Mouse (Mus musculus): Measurements from ENCODE around the gene Mblac2.

Mblac2 gene

DNA sequence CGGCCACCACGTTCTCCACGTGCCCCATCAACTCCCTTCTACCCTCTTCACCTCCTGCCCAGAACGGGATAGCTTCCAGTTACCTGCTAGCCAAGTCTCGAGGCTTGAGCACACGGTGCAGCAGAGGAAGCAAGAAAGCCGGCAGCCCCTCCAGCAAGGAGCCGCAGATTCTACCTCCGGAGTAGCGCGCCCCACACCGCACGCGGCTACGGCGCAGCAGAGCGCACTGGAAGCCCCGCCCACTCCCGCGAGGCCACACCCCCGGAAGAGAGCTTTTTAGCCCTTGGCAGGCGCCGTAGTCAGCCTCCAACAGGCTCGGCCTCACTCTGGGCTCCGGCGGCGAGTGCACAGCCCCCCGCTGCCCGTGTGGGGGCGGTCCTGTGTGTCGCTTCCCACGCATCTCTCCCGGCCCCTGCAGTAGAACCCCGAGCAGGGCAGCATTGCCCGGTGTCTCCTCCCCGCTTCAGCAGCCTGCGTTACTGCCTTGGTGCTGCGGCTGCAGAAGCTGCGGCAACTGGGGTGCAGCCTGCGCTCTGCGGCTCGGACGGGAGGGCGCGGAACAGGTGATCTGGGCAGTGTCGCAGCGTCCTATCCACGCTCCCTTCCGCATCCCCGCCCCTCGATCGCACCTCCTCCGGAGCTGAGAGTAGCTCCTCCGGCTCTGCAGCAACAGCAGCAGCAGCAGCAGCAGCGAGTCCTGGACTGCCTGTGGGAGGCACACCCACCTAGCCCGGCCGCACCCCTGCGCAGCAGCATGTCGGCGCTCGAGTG lies at the start of gene Mblac2, which contains the start of gene Polr3g:
Gene Mblac2, plus strand, starts transcription at position 567 of the 771 bp plus-strand sequence.
Gene Polr3g, minus strand, starts transcription at position 239 of the 771 bp plus-strand sequence.
- ChIA-PET POLR2A (interaction anchor here (0.6 to 4.8 kb wide), 58 partner anchors 8 to 828 kb away, joined by 3 to 53 read pairs (median 5); partner anchors contain the start of genes Arrdc3 (in 3 of the 4), Lysmd3 (in 2 of the 4), Adgrv1 (in 1 of the 4) and Cetn3 (in 1 of the 4)), CTCF (interaction anchor here in 3 of 4 experiments (0.5 to 1.4 kb wide), 6 partner anchors 14 to 836 kb away, joined by 3 to 6 read pairs (median 3); no protein-coding TSS in a partner anchor)

DNA sequence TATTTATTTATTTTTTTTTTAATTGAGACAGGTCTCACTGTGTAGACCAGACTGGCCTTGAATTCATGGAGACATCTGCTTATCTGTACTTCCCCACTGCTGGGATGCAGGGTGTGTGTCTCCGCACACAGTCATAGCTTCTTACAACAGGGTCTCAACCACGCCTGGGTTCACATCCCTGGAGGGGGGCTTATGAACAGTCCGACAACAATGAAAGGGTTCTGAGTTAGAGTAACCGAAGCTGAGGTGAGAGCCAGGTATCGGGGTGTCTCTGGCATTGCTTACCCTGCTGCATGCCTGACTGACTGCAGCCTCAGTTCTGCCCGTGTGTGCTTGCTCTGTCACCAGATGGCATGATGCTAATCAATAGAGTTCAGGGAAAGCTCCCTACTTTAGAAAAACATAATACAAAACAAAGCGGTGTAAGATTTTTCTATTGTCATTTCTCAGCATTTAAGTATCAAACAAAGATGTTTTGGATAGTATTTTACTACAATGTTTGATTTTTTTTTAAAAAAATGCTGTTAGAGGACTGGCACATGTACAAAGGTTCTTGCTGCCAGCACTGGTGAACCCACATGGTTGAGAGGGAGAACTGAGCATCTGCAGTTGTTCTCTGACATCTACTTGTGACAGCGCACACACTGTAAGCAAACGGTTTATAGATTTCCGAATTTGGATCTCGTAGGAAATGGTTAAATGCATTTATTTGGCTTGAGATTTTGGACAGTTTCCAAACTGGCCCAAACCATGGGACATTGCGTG lies 47.4 kb upstream of the Mblac2 start:
- CTCF ChIA-PET = interaction anchor here in 1 of 4 experiments (1.2 kb wide), 1 partner anchor 22 kb away, joined by 3 read pairs; no protein-coding TSS in a partner anchor
- POLR2A ChIA-PET = interaction anchor here in 2 of 4 experiments (0.7 to 2.4 kb wide), 10 partner anchors 8 to 71 kb away, joined by 3 to 10 read pairs (median 4); partner anchors contain the start of genes Mblac2 (in 2 of the 2) and Polr3g (in 2 of the 2)

DNA sequence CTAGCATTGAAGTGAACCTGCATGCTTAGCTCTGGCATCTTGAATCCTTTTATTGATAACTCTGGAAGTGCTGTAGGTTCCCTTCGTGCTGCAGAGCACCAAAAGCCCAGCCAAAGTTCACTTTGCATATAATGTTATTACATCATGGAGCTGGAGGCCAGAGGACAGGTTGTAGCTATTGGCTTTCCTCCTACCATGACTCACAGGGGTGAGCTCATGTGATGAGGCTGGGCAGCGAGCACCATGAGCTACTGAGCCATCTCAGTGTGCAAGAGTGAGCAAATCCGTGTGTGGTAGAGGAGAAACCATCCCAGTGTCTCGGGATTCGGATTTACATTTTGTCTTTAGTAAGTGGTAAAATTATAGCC lies 46.8 kb upstream of the Mblac2 start:
- POLR2A ChIA-PET = interaction anchor here in 2 of 4 experiments (0.8 to 2.4 kb wide), 8 partner anchors 8 to 46 kb away, joined by 3 to 10 read pairs (median 3); partner anchors contain the start of genes Mblac2 (in 1 of the 2) and Polr3g (in 1 of the 2)
- CTCF ChIA-PET = interaction anchor here in 1 of 4 experiments (1.2 kb wide), 1 partner anchor 23 kb away, joined by 3 read pairs; no protein-coding TSS in a partner anchor

DNA sequence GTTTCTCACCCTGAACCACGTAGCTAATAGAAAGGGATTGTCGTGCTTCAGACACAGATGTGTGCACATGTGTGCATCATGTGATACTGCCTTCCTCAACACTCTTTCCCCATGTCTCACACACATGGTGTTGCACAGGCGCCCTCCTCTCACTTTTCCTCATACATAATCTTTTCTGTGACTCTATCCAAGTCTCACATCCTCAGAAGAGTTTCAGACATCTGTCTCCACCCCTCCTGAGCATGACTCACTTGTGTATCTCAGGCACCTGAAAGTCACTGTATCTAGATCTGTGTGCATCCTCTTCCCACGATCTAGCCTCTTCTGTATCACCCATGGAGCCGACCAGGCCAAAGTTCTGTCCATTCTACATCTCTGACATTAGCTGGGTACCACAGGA lies 43.4 kb upstream of the Mblac2 start:
- ChIA-PET POLR2A (no interaction called here), CTCF (no interaction called here)

DNA sequence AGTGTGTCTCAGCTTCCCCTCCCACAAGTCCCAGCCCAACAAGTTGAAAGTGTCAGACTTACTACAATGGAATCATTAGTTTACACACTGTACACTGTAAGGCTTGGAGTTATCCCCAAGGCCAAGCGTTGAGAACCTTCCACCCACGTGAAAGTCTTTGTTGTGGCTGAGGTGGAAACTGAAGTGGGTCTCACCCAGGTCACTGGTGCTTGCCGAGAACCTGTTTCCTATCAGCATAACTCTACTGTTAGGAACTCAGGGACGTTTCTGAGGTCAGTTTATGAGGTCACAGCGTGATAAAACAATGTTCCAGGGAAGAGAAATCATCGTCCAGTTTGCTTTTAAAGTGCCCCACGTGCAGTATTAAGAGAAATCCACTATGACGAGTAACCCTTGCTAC lies 35.8 kb upstream of the Mblac2 start:
- POLR2A ChIA-PET = interaction anchor here in 2 of 4 experiments (1.1 to 1.9 kb wide), 4 partner anchors 9 to 19 kb away, joined by 3 to 5 read pairs (median 4); no protein-coding TSS in a partner anchor
- CTCF ChIA-PET = interaction anchor here in 1 of 4 experiments (0.9 kb wide), 1 partner anchor 34 kb away, joined by 3 read pairs; no protein-coding TSS in a partner anchor

DNA sequence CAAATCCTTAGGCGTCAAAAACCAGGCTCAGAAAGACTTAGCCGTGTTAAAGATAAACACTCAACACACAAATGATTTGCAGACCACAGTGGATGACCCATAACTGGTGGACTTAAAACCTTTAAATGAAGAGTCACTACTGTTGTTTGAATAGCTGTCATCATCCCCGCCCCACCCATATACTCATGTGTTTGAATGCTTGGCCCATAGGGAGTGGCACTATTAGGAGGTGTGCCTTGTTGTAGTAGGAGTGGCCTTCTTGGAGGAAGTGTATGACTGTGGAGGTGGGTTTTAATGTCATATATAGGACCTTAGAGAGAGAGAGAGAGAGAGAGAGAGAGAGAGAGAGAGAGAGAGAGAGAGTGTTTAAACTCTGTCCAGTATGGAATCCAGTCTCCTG lies 28.0 kb upstream of the Mblac2 start:
- ChIA-PET POLR2A (interaction anchor here in 3 of 4 experiments (0.6 to 2.0 kb wide), 6 partner anchors 16 to 28 kb away, joined by 3 to 9 read pairs (median 4); partner anchors contain the start of genes Mblac2 (in 2 of the 3), Polr3g (in 2 of the 3) and Lysmd3 (in 1 of the 3)), CTCF (no interaction called here)

DNA sequence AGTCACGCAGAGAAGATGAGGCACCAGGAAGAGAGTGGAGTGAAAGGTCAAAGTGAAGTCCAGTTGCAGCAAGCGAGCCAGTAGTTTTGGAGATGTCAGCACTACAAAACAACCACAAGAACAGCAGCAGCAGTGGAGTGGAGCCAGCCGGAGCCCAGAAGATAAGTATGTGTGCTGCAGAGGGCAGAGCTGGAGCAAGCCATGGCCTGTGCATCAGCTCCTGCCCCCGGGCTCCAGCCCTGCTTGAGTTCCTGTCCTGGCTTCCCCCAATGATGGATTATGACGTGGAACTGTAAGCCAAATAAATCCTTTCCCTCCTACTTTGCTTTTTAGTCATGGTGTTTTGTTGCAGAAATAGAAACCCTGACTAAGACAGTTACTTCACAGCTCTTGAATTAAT lies 26.9 kb upstream of the Mblac2 start:
- ChIA-PET POLR2A (interaction anchor here in 1 of 4 experiments (1.3 to 3.0 kb wide), 2 partner anchors 20 to 26 kb away, joined by 3 to 12 read pairs; partner anchors contain the start of genes Mblac2 and Polr3g), CTCF (no interaction called here)

DNA sequence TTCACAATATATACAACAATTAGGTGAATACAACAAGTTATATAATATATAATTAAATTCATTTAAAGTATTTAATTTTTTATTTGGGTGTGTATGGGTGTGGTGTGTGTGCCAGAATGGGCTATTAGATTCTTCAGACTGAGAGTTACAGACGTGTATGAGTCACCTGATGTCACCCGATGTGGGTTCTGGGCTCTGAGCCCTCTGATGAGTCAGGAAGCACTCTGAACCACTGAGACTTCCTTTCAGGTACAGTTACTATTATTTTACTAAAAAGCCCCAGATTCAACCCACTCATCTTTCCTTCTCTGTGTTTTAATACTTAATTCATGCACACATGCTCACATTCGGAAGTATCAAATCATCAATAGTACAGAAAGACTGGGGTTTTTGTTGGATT lies 26.3 kb upstream of the Mblac2 start:
- CTCF ChIA-PET = no interaction called here
- POLR2A ChIA-PET = interaction anchor here in 1 of 4 experiments (1.3 to 3.0 kb wide), 2 partner anchors 21 to 26 kb away, joined by 3 to 12 read pairs; partner anchors contain the start of genes Mblac2 and Polr3g

DNA sequence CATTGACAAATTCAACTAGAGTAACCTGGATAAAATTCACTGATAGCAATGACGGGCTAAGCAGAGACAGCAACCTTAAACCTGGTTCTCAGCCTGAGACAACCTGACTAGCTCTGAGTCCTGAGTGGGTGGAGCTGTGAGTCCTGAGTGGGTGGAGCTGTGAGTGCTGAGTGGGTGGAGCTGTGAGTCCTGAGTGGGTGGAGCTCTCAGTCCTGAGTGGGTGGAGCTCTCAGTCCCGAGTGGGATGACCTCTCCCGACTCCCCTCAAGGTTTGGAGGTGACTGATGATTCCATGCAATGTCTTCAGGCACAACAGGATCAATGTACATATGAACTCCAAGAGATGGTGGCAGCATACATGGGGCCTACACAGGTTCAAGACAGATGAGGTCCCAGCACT lies 21.6 kb upstream of the Mblac2 start:
- POLR2A ChIA-PET = interaction anchor here in 3 of 4 experiments (0.8 to 5.5 kb wide), 10 partner anchors 8 to 803 kb away, joined by 3 to 53 read pairs (median 4); partner anchors contain the start of genes Mblac2 (in 3 of the 3), Polr3g (in 3 of the 3) and Lysmd3 (in 2 of the 3)

DNA sequence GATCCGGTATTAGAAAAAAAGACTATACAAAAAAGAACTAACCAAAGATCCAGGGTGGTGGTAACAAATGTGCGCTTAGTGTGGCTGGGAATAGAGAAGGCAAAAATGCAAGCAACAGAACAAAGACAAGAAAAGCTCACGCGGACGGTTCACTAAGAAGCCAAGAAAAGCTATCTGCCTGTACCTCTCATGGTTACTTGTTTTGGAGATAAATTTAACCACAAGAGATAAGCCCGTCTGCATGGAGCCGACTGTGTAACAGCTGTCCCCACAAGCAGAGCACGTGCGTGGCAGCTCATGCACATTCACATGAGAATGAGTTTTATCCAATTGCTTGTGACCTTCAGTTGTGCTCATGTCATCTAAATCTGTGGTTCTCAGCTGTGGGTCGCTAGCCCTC lies 20.7 kb upstream of the Mblac2 start:
- ChIA-PET POLR2A (interaction anchor here in 3 of 4 experiments (0.7 to 5.5 kb wide), 10 partner anchors 9 to 804 kb away, joined by 3 to 53 read pairs (median 6); partner anchors contain the start of genes Mblac2 (in 3 of the 3), Polr3g (in 3 of the 3) and Lysmd3 (in 2 of the 3)), CTCF (no interaction called here)

More for the DNA sequence above, 21.6 kb upstream of the Mblac2 start:
- CTCF ChIA-PET = interaction anchor here in 2 of 4 experiments (0.6 to 1.4 kb wide), 2 partner anchors 62 to 262 kb away, joined by 3 to 4 read pairs; no protein-coding TSS in a partner anchor

DNA sequence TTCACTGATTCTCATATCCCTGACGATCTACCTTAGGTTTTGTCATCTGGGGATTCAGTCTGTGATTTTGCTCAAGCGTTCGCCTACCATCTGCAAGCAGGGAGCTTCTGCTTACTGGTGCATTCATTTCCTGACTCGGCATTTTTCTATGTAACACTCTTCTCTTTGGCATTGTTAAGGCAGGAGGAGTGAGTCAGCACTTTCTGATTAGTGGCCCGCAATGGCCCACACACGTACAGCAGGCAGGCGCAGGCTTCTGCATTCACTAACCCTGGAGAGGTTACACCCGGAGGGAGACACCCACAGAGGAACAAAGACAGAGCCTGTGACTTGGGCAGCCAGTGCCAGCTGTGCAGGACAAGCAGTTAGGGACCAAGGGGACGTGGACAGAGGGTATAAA lies 19.5 kb upstream of the Mblac2 start:
- CTCF ChIA-PET = no interaction called here
- POLR2A ChIA-PET = interaction anchor here in 2 of 4 experiments (1.8 to 5.5 kb wide), 4 partner anchors 15 to 20 kb away, joined by 7 to 53 read pairs (median 23); partner anchors contain the start of genes Mblac2 (in 2 of the 2) and Polr3g (in 2 of the 2)

DNA sequence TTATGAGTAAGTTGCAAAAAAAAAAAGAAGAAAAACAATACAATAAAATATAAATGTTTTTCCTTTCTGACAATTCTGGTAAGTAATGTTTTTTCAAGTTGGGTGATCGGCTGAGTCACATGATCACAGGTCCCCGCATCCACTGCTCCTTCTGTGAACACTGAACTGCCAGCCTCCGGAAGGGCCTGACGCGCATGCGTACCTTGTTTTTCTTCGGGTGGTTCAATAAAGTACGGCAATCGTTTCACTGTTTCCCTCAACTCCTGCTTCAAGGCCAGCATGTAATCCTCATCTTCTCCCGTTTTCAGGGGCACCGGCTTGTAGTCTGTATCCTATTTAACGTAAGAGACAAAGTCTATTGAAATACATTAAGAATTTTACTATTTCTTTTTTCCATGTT lies 16.7 kb upstream of the Mblac2 start:
- ChIA-PET CTCF (interaction anchor here in 1 of 4 experiments (0.6 kb wide), 1 partner anchor 11 kb away, joined by 7 read pairs; no protein-coding TSS in a partner anchor), POLR2A (interaction anchor here in 2 of 4 experiments (0.7 to 1.0 kb wide), 3 partner anchors 9 to 16 kb away, joined by 3 to 4 read pairs (median 3); partner anchors contain the start of genes Mblac2 (in 1 of the 2) and Polr3g (in 1 of the 2))

DNA sequence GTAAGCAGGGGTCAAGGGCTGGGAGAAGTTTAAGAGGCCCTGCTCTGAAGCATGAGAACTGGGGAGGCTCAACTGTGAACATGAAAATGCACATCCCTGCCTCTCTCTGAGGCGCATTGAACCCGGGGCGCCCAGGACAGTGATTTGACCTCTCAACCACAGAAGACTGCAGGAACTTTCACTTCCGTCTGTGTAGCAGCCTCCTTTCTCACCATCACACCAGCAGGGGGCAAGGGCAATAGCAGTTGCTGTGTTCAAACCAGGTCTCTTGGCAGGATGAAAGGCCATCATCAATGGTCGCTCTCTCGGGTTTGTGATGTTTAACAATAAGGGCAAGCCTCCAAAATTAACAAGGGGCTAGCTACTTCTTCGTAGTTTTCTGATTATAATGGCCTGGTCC lies 8.0 kb upstream of the Mblac2 start:
- CTCF ChIA-PET = interaction anchor here in 1 of 4 experiments (0.6 to 0.9 kb wide), 2 partner anchors 61 to 81 kb away, joined by 3 to 4 read pairs; no protein-coding TSS in a partner anchor
- POLR2A ChIA-PET = interaction anchor here in 2 of 4 experiments (0.7 to 1.7 kb wide), 3 partner anchors 8 to 13 kb away, joined by 3 to 5 read pairs (median 4); no protein-coding TSS in a partner anchor

DNA sequence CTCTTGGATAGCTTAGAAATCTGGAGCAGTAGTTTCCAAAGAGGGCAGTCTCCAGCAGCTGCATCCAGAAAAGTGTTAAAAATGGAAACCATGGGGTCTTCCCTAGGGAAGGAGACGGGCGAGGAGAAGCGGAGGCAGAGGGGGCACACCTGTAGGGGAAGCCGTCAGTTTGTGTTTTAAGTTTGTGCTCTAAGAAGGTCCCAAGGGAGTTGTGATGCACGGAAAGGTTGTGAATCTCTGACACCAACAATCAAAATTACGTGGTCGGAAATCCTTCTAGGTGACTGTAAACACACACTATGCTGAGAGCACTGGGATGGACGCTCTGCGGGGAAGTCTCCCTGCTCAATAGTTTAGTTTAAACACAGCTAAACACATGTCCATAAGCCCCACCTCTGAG lies 7.5 kb upstream of the Mblac2 start:
- CTCF ChIA-PET = interaction anchor here in 2 of 4 experiments (0.6 to 0.9 kb wide), 3 partner anchors 56 to 81 kb away, joined by 3 to 4 read pairs (median 3); no protein-coding TSS in a partner anchor
- POLR2A ChIA-PET = interaction anchor here in 2 of 4 experiments (0.7 to 1.7 kb wide), 3 partner anchors 9 to 13 kb away, joined by 3 to 5 read pairs (median 4); no protein-coding TSS in a partner anchor

DNA sequence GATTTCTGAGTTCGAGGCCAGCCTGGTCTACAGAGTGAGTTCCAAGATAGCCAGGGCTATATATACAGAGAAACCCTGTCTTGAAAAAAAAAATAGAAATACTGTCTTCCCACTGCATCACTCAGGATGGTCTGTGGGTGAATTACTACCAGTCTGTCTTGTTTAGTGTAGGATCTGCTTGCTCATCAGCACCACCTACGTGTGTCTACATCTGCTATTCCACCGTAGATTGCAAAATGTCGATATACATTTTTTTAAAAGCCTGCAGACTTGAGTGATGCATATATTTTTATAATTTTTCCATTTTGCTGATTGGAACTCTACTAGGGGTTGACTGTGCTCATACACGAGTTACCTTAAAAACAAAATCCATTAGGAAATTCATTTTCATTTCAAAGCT lies 4.8 kb upstream of the Mblac2 start:
- ChIA-PET POLR2A (interaction anchor here in 2 of 4 experiments (0.6 to 1.5 kb wide), 2 partner anchors 22 to 765 kb away, joined by 4 to 5 read pairs; no protein-coding TSS in a partner anchor), CTCF (no interaction called here)

DNA sequence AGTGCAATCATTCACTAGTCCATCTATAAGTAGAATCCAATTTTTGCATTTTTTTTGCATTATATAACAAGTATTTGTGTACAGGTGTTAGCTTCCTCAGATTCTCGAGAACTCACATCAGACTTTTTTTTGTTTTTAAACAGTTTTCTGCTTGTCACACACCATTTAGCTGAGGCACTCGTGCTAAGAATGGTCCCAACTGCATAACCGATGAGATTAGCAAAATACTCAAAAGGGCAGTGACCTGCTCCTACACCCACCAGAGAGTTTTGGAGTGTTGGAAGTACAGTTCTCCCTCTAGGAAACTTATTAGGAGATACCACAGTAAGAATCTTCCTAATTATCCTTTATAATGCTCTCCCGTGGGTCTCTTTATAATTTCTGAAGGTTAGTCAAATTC lies 1.3 kb upstream of the Mblac2 start:
- POLR2A ChIA-PET = interaction anchor here (0.6 to 4.8 kb wide), 24 partner anchors 9 to 827 kb away, joined by 3 to 53 read pairs (median 10); partner anchors contain the start of genes Arrdc3 (in 2 of the 4) and Lysmd3 (in 2 of the 4)
- CTCF ChIA-PET = interaction anchor here in 2 of 4 experiments (0.7 to 1.4 kb wide), 2 partner anchors 21 to 31 kb away, joined by 3 to 7 read pairs; no protein-coding TSS in a partner anchor

DNA sequence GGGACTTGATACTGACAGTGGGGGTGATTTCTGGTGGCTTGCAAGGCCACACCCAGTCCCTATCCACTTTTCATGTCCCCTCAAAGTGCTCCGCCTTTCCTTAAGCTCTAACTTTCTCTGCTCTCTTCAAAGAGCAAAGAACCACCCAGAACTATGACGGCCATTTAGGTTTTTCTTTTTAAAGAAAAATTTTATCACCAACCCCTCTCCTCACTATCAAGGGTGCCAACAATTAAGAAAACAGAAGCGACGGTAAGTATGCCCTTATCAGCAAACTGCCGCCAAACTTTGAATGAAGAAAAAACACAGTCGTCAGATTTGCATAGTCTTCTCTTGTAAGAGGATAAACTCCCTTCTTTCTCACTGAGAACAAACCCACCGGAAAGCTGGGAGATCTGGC lies 875 bp upstream of the Mblac2 start:
- ChIA-PET POLR2A (interaction anchor here in 3 of 4 experiments (0.7 to 4.8 kb wide), 47 partner anchors 9 to 827 kb away, joined by 3 to 53 read pairs (median 7); partner anchors contain the start of genes Arrdc3 (in 3 of the 3), Lysmd3 (in 2 of the 3) and Cetn3 (in 1 of the 3)), CTCF (interaction anchor here (0.6 to 1.4 kb wide), 5 partner anchors 20 to 69 kb away, joined by 3 to 7 read pairs (median 3); no protein-coding TSS in a partner anchor)

Data from embryonic stem cell, embryonic (primary cell).